Mouse (Mus musculus) stomach, embryonic 16.5 days (tissue): ENCODE measurements at regions not wholly inside any gene's neighbourhood (a gene's known extent, or its start where the extent isn't known, plus 50 kb on each side); places are given as distances from the start of the nearest gene placed in this dataset.

ENCODE experiments used
- ATAC-seq: fragments of 200-750 bp; cut with Nextera tagmentation; 2 replicates; pipeline ENCODE4 v1.8.0; 2017; ENCODE audit warnings: moderate number of reproducible peaks, moderate TSS enrichment; ENCODE audit not compliant: insufficient read depth, low FRiP score
- H3K27ac ChIP-seq: fragments of 300-500 bp; sonication (generic); 2 replicates; pipeline ENCODE4 v1.5.1; 2014; ENCODE audit warnings: low read length
- H3K27me3 ChIP-seq: fragments of 300-500 bp; sonication (generic); 2 replicates; pipeline ENCODE4 v1.6.1; 2014; ENCODE audit warnings: low read length, control low read depth, mixed read lengths; ENCODE audit not compliant: control insufficient read depth, insufficient read depth
- H3K36me3 ChIP-seq: fragments of 300-500 bp; sonication (generic); 2 replicates; pipeline ENCODE4 v1.6.1; 2014; ENCODE audit warnings: low read length; ENCODE audit not compliant: control insufficient read depth, insufficient read depth
- H3K4me1 ChIP-seq: fragments of 300-500 bp; sonication (generic); 2 replicates; pipeline ENCODE4 v1.6.1; 2014; ENCODE audit warnings: low read length, control low read depth, mixed read lengths; ENCODE audit not compliant: control insufficient read depth, insufficient read depth
- H3K4me2 ChIP-seq: fragments of 300-500 bp; sonication (generic); 2 replicates; pipeline ENCODE4 v1.6.1; 2014; ENCODE audit warnings: low read depth, low read length, mixed read lengths
- H3K4me3 ChIP-seq: fragments of 300-500 bp; sonication (generic); replicated peaks from 2 replicates; pipeline ENCODE4 v1.5.1; 2014; ENCODE audit warnings: mild to moderate bottlenecking, low read length
- H3K9ac ChIP-seq: fragments of 300-500 bp; sonication (generic); 2 replicates; pipeline ENCODE4 v1.6.1; 2014; ENCODE audit warnings: low read length
- H3K9me3 ChIP-seq: fragments of 300-500 bp; sonication (generic); replicated peaks from 2 replicates; pipeline ENCODE4 v1.6.1; 2016; ENCODE audit warnings: low read length, control low read depth; ENCODE audit not compliant: control insufficient read depth
- WGBS: fragments of 180-500 bp; shearing (Covaris S2); extraction: QIAGEN DNeasy Blood & Tissue Kit; methylation state at CpG from one replicate; pipeline ENCODE4 v1.1.7; 2014; 5-methylcytosine and 5-hydroxymethylcytosine counted together

- no peak overlapping the region for H3K9ac ChIP-seq
- peaks cover 10% of the 10 kb centered on the region for H3K4me1 ChIP-seq
- WGBS, result 52% methylated on average over 5 of the region's 5 CpGs
- H3K36me3 ChIP-seq, result no peaks in the 10 kb centered on the region
- H3K27ac ChIP-seq, result no peak overlapping the region
- H3K4me2 ChIP-seq, result no peak overlapping the region
- no peak overlapping the region for H3K4me3 ChIP-seq
- no peaks in the 10 kb centered on the region for H3K27me3 ChIP-seq
- ATAC-seq, result no peak
- H3K9me3 ChIP-seq, result no peaks in the 10 kb centered on the region
Observed at GRCm38 (mm10) chr13:16716796-16717749, 705.4 kb downstream of the Inhba start.

GRCm38 (mm10) chr13:16720090-16720489 lies 708.4 kb downstream of the Inhba start:
- H3K27ac ChIP-seq, result no peak overlapping the region
- no peaks in the 10 kb centered on the region for H3K36me3 ChIP-seq
- H3K9ac ChIP-seq, result no peak overlapping the region
- ATAC-seq, result no peak
- WGBS, result 88% methylated on average over 2 of the region's 2 CpGs
- H3K27me3 ChIP-seq, result no peaks in the 10 kb centered on the region
- peaks cover 10% of the 10 kb centered on the region for H3K4me1 ChIP-seq
- no peak overlapping the region for H3K4me3 ChIP-seq
- no peak overlapping the region for H3K4me2 ChIP-seq
- H3K9me3 ChIP-seq, result no peaks in the 10 kb centered on the region

- no peak for ATAC-seq
- WGBS, result 70% methylated on average over 5 of the region's 5 CpGs
Observed at GRCm38 (mm10) chr13:16725350-16725749, 713.7 kb downstream of the Inhba start.

GRCm38 (mm10) chr13:16738313-16738712 lies 726.7 kb downstream of the Inhba start:
- 70% methylated on average over 1 of the region's 1 CpGs for WGBS
- H3K9me3 ChIP-seq, result no peaks in the 10 kb centered on the region
- H3K36me3 ChIP-seq, result no peaks in the 10 kb centered on the region
- H3K4me1 ChIP-seq, result no peaks in the 10 kb centered on the region
- H3K4me2 ChIP-seq, result no peak overlapping the region
- no peak overlapping the region for H3K27ac ChIP-seq
- no peak overlapping the region for H3K9ac ChIP-seq
- no peak overlapping the region for H3K4me3 ChIP-seq
- H3K27me3 ChIP-seq, result no peaks in the 10 kb centered on the region
- no peak for ATAC-seq

More at GRCm38 (mm10) chr13:16725350-16725749, 713.7 kb downstream of the Inhba start:
- Histone ChIP-seq H3K27me3 (no peaks in the 10 kb centered on the region), H3K27ac (no peak overlapping the region), H3K4me1 (no peaks in the 10 kb centered on the region), H3K9ac (no peak overlapping the region), H3K4me3 (no peak overlapping the region), H3K36me3 (no peaks in the 10 kb centered on the region), H3K9me3 (no peaks in the 10 kb centered on the region), H3K4me2 (no peak overlapping the region)

- H3K27me3 ChIP-seq, result no peaks in the 10 kb centered on the region
- no peak overlapping the region for H3K27ac ChIP-seq
- H3K9ac ChIP-seq, result no peak overlapping the region
- 80% methylated on average over 3 of the region's 3 CpGs for WGBS
- no peak overlapping the region for H3K4me2 ChIP-seq
- no peak for ATAC-seq
- no peaks in the 10 kb centered on the region for H3K4me1 ChIP-seq
- H3K4me3 ChIP-seq, result no peak overlapping the region
- H3K9me3 ChIP-seq, result no peaks in the 10 kb centered on the region
- H3K36me3 ChIP-seq, result no peaks in the 10 kb centered on the region
Observed at GRCm38 (mm10) chr13:16739563-16739962, 727.9 kb downstream of the Inhba start.

- 65% methylated on average over 1 of the region's 1 CpGs for WGBS
- H3K9me3 ChIP-seq, result no peaks in the 10 kb centered on the region
- no peak overlapping the region for H3K27ac ChIP-seq
- no peaks in the 10 kb centered on the region for H3K4me1 ChIP-seq
- no peak for ATAC-seq
- H3K4me3 ChIP-seq, result no peak overlapping the region
- H3K36me3 ChIP-seq, result no peaks in the 10 kb centered on the region
- no peak overlapping the region for H3K9ac ChIP-seq
- no peaks in the 10 kb centered on the region for H3K27me3 ChIP-seq
- no peak overlapping the region for H3K4me2 ChIP-seq
Observed at GRCm38 (mm10) chr13:16744237-16744636, 732.6 kb downstream of the Inhba start.

GRCm38 (mm10) chr13:16745644-16746043 lies 734.0 kb downstream of the Inhba start:
- H3K27ac ChIP-seq, result no peak overlapping the region
- H3K9ac ChIP-seq, result no peak overlapping the region
- no peaks in the 10 kb centered on the region for H3K36me3 ChIP-seq
- no peak overlapping the region for H3K4me2 ChIP-seq
- no peaks in the 10 kb centered on the region for H3K4me1 ChIP-seq
- ATAC-seq, result no peak
- H3K4me3 ChIP-seq, result no peak overlapping the region
- WGBS, result 96% methylated on average over 1 of the region's 1 CpGs
- H3K27me3 ChIP-seq, result no peaks in the 10 kb centered on the region
- H3K9me3 ChIP-seq, result no peaks in the 10 kb centered on the region

GRCm38 (mm10) chr13:16746451-16746850 lies 734.8 kb downstream of the Inhba start:
- no peaks in the 10 kb centered on the region for H3K36me3 ChIP-seq
- no peak for ATAC-seq
- H3K9me3 ChIP-seq, result no peaks in the 10 kb centered on the region
- 83% methylated on average over 1 of the region's 1 CpGs for whole genome bisulfite sequencing
- H3K27ac ChIP-seq, result no peak overlapping the region
- H3K4me1 ChIP-seq, result no peaks in the 10 kb centered on the region
- H3K4me2 ChIP-seq, result no peak overlapping the region
- no peaks in the 10 kb centered on the region for H3K27me3 ChIP-seq
- H3K4me3 ChIP-seq, result no peak overlapping the region
- H3K9ac ChIP-seq, result no peak overlapping the region

- 54% methylated on average over 3 of the region's 3 CpGs for WGBS
- H3K9ac ChIP-seq, result no peak overlapping the region
- H3K36me3 ChIP-seq, result no peaks in the 10 kb centered on the region
- no peak for ATAC-seq
- H3K9me3 ChIP-seq, result no peaks in the 10 kb centered on the region
- H3K27me3 ChIP-seq, result no peaks in the 10 kb centered on the region
- no peak overlapping the region for H3K4me2 ChIP-seq
- H3K27ac ChIP-seq, result no peak overlapping the region
- no peak overlapping the region for H3K4me3 ChIP-seq
- 0 out of 2 replicates have a peak, but pooled peaks cover under 1% of the 10 kb centered on the region for H3K4me1 ChIP-seq
Observed at GRCm38 (mm10) chr13:16756264-16756663, 744.6 kb downstream of the Inhba start.
